Mouse (Mus musculus) lung, postnatal 4 days (tissue): ENCODE data around the gene Adamts14.

Experiments
- DNase-seq, 2 experiments: peaks; one replicate each; pipeline ENCODE4 v3.0.0; 2021

Adamts14 gene

DNA sequence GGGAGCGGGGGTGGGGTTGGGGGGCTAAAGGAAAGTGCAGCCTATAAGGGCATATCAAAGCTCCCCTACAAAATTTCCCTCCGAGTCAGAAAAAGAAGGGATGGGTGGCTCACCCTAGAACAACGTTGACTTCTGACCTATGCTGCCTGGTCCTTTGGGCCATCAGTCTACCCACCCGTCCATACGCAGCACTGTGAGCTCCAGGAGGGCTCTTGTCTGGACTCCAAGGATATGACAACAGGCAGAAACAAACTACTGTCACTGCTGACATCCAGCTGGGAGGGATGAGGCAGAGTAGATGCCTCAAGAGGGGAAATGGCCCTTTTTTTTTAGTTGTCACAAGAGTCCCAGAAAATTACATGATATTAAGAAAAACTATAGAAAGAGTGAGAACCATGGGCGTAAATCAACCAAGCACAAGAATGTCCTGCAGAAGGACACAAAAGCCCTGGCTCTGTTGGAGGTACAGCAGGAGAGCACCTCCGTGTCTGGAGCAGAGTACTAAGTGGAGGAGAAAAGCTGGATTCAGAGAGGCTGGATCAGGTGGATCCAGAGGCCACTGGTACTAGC, 96.9 kb downstream of the Adamts14 start:
- no peak for DNase-seq

DNA sequence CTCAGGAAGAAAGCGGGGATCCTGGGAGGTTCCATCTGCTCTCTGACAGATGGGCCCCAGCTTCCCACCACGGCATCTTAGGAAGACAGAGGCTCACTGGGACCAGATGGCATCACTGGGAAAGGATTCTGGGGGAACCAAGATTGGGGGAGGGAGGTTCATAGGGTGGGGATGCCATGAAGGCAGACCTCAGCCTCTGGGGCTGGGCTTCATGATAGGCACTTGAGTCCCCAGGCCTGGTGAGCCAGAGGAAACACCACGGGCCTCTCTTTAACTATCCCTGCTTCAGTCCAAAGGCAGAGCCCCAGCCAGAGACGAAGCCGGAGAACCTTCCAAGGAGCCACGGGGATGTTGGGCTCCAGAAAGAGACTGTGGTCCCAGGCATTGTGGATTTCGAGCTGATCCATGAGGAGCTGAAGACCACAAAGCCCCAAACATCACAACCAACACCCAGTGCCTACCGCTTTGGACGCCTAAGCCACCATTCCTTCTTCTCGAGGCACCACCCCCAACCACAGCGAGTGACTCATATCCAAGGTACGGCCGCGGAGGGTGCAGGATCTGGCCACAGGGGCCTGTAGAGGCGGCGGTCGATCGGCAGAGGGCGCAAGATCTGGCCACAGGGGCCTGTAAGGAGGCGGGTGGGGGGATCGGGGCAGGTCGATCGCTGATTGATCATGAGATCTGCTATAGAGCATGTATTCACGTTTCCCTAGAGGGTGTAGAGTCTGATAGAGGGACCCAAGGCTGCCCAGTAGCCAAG, 97.6 kb downstream of the Adamts14 start:
- DNase-seq = peak in 1 of 2 experiments; percentile 32

DNA sequence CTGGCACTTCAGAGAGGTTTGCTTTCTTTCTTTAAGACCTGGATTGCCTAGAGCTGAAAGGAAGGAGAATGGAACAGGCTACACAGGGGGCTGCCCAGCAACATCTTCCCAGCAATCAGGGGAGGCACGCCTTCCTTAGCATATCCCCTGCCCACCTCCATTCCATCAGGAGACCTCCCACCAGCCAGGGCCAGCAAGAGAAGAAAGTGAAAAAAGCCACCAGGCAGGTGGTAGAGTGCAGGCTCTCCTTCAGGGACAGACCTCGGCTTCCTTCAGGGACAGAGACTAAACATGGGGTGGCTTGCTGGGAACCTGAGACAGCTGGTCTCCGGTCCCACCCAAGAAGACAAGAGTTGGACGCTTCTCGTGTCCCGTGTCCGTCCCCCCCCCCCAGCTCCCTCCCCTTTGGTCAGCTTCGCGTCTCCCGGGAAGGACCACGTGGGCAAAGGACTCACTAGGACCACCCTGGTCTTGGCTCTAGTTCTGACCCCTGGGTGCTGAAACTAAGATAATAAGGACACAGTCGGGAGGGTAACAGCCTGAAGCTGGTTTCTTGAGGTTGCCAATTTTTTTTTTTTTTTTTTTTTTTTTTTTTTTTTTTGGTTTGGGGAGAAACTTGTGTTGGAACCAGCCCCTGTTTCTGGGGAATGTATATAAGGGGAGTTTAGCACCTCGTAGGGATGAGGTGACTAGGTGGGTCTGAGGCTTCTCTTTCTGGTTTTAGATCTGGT, 98.4 kb downstream of the Adamts14 start:
- no peak for DNase-seq

DNA sequence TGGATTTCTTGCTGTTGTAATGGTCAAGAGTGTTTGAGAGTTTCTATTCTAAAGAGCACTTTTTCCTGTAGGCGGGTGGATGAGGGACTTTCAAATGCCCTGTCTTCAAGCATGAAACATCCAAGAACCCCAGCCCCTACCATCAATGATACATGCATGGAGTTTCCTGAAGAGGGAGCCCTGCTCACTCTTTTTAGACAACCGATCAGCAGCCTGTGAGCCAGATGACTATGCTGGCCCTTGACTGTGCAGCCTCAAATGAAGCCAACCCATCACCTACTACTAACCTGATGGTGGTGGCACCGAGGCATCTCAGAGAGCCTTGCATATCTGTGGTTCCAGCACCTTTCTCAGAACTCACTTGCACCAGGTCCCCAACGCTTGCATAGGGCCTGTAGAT, 100.7 kb downstream of the Adamts14 start:
- DNase-seq = no peak

DNA sequence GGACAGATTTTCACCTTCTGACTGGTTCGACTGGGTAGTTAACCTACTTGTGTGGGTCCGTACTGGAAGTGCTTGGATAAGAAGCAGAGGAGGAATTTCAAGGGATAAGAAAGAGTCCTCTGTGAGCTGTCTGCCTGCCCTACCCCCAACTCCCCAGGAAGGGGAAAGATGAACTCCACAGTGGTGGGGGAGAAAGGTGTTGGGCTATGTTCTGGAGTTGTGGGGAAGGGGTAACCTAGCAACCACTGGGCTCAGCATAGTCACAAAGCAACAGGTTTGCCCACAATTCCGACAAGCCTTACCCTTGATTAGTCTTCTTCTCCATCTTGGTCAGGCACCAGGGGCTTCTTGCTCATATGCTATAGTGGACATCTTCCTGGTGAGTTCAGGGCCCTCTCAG, 101.6 kb downstream of the Adamts14 start, which contains the start of gene Tbata:
Tbata (plus strand) TSS at position 301 of the 400 bp plus-strand sequence.
- no peak for DNase-seq

DNA sequence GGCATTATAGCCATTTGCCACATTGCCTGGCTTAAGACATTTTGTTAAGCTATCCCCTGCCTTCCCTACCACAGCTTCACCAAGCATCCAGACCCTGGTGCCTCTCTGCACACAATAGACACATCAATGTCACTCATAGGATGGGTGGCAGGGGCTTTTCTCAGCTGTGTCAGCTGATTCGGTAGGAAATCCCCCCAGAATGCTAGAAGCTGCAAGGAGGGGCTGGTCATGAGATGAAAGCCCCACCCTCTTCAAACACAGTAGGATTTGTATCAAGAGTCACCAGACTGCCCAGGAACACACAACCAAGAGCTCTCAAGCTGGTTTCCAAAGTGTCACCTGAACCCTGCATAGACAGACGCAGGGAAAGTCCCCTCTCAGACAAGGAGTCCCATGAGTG, 104.8 kb downstream of the Adamts14 start:
- no peak for DNase-seq

DNA sequence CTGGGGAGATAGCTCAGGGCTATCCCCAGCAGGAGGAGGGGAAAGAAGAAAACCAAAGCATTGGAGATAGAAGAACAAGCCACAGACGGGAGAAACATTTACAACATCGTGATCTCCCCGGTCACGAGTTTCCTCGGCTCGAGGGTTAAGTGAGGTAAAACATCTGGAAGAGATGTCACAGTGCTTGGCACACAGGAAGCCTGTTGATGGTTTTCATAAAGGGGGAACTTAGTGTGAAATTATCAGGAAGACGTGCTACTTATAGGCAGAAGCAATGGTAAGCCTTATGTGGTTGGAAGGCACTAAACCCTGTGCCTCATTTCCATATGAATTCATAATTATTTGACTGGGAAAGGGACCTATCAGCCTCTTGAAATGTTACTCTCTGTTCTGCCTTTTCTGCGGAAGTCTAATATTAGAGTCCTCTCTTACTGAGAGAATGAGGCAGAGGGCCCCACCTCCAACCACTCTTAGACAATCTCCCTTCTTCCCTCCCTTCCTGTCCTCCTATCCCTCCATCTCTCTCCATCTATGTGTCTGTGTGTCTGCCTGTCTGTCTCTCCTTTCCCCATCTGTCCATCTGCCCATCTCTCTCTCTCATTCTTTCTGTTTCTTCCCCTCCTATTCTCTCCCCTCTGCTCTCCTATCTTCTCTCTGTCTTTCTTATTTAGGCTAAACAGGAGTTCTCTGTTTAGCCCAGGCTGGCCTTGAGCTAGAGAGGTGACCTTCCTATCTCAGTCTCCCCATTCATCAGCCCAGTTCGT, 105.7 kb downstream of the Adamts14 start:
- no peak for DNase-seq

DNA sequence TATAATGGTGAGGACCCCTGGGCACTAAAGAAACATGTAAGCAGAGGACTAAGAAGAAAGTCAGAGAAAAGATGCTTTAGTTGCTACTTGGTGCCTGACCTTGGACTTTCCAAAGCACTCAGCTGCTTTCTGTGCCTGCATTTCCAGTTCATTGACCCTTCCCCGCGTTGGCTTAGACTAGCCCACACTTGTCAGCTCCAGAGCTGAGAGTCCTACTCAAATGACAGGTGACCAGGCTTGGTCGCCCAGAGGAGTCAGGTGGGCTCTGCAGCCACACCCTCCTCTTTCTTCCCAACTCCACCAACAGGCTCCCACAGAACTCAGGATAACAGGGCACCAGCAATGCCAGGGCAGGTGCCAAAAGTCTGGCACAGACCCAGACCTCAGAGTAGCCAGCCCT, 110.9 kb downstream of the Adamts14 start:
- DNase-seq = no peak

DNA sequence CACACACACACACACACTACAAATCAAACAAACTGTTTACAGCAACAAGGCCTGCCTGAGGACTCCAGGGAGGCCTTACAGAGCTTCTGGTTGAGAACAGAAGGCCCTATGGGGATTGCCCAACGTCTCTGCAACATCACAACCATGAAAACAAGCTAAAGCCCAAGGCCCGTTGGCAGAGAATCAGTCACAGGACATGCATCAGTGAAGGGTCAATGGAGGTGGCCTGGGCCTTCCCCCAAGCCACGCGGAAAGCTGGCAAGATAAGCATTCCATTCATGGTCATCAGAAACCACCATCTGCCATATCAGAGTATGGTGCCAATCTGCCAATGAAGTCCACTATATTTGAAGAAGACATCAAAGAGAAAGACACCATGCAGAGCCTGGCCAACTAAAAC, 112.6 kb downstream of the Adamts14 start:
- DNase-seq = no peak

DNA sequence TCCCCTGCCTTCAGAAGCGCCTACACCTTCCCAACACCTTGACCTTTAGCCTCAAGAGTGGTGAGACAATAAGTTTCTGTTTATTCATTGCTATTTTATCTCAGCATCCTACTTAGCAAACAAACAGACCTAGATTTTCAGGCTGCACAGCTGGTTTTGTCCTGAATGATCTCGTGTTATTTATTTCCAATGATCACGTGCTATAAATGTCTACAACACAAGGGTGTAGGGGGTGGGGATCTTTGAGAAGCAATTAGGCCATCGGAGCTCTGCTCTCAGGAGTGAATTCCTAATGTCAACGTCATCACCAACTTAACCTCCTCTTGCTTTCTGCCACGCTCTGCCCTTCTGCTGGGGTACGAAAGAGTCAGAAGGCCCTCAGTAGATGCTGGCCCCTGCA, 113.1 kb downstream of the Adamts14 start:
- no peak for DNase-seq

DNA sequence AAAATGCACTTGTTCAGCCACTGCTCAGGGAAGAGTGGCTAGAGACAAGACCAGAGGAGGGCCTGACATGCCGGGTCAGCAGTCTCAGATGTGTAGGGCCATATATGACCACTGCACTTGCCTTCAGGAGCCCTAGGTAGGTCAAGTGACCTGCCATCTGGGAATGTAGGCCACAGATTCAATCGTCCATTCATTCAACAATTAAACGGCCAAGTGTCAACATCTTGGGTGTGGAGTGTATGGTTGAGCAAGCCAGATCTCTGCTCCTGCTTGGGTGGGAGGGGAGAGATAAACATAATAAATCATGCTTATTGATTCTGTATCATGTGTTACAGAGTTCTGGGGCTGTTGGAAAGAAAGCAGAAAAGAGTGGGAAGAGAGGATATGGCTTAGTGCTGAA, 114.6 kb downstream of the Adamts14 start:
- no peak for DNase-seq

DNA sequence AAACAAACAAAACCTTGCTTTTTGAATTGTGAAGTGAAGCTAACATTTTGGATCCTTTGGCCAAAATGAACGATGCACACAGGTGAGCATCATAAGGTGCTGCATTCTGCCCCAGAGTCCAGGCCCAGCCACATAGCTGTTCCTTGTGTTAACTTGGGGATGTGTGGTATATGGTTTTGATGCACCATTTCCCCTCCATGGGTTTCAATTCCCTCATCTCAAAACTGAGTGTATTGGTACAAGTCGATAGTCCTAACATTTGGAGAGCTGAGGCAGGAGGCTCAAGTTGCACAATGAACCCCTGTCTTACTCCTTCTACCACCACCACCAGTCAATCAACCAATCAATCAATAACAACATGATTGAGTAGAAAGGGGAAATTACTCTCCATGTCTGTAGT, 116.8 kb downstream of the Adamts14 start:
- no peak for DNase-seq

DNA sequence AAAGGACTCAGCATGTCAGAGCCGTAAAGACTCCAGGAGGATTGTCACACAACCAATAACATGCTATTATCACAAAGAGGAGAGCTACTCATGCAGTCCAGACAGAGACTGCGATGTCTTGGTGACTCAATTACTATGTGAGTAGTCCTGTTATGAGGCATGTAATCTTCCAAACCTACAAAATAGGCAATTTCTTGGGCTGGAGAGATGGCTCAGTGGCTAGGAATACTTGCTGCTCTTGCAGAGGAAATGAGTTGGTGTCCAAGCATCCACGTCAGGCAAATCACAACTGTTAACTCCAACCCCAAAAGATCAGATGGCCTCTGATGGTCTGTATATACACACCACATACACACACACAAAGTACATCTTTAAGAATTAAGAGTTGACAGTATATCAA, 117.6 kb downstream of the Adamts14 start:
- no peak for DNase-seq

DNA sequence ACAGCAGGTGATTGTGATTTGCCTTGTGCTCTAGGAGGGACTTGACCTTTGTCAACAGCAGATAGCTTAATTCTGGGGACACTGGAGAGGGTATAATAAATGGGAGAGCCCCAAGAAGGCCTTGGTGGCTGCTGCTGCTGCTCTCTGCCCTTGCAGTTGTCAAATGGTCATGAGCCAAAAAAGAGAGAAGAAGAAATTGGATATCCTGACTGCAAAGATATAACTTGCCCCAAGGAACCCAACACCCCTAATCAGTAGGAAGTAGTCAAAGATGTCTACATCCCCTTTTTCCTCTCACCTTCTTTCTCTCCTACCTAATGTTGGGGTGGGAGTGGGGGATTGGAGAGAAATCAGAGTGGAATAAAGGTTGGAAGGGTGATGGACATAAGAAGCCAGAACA, 121.1 kb downstream of the Adamts14 start:
- DNase-seq = no peak

DNA sequence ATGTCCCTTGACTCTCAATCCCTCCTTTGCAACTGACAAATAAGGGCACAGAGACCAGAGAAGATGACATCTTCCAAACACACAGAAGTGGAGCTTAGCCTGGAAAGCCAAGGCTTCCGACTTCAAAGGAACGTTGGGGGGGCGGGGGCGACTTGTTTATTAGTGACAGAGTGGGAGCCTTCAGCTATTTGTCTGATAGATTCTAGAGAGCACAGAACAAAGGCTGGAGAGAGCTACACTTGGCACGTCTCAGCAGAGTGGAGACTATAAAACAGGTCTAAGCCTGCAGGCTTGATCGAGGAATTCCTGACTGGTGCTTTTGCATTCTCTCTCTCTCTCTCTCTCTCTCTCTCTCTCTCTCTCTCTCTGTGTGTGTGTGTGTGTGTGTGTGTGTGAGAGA, 122.6 kb downstream of the Adamts14 start:
- DNase-seq = peak; percentile 45 to 66

DNA sequence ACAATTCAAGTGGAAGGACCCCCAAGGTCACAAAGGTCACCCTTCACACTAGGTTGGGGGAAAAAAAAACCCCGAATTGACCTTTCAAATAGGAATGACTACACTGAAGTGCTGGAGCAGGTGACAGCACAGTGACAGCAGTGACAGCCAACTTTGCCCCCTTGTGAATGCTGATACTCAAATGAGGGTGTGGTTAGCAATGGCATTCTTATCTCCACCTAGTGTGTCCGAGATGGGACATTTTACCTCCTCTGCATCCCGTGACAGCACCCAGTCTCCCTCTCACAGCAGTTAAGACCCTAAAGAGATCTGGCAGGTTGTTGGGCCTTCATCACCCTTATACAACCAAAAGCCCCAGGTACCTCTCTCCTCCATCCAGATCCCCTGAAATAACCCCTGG, 123.8 kb downstream of the Adamts14 start:
- no peak for DNase-seq

DNA sequence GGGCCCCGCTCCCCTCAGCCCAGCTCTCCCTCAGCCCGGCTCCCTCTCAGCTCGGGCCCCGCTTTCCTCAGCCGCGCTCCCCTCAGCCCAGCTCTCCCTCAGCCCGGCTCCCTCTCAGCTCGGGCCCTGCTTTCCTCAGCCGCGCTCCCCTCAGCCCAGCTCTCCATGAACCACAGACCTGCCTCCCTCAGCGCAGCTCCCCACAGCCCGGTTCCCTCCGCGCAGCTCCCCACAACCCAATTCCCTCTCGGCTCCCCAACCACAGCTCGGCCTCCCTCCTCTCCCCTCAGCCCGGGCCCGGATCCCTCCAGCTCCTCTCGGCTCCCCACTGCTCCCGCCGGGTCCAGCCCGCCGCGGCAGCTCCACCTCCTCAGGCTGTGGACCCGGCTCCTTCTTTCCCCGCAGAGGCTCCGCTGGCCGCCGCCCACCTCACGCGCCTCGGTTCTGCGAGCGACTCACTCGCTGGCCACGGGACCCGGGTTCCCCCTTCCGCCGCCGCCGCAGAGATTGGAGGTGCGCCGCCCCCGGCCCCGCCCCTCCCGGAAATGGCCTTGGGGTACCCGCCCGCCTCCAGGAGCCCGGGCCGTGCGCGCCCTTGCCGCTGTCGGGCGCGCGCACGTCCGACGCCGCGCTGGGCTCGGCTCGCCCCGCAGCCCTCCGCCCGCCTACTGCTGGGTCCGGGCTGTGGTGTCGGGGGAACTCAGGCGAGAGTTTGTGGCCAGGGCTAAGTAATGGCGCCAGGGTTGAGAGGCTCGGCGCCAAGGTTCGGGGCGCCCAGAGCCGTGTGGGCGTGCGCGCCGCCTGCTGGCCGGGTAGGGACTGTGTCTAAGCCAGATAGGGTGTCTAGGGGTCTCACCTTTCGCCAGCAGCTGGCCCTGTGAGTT, 125.8 kb downstream of the Adamts14 start, which contains the start of gene Sgpl1:
Sgpl1 (minus strand) TSS at position 547 of the 884 bp plus-strand sequence.
- DNase-seq = peak; percentile 93 to 94
